Mouse (Mus musculus) megakaryocyte, embryonic 14.5 days (primary cell): ENCODE data around the gene Hoxc4.

Experiments used
- FLI1 ChIP-seq: IDR thresholded peaks from 2 replicates; pipeline ENCODE4 v1.6.1; 2012; ENCODE audit warnings: low read length, inconsistent platforms, mixed read lengths
- GATA1 ChIP-seq: IDR thresholded peaks from 3 replicates; pipeline ENCODE4 v1.6.1; 2012; ENCODE audit warnings: mixed read lengths, low read length, inconsistent platforms, borderline replicate concordance

GRCm38 (mm10) chr15:103021544-103021943 lies 2.8 kb downstream of the Hoxc4 start:
- TF ChIP-seq GATA1 (no peak), FLI1 (no peak)
